Mouse (Mus musculus) urinary bladder, postnatal 25 days (tissue): Measurements from ENCODE around the gene Dad1.

Experiments used
- DNase-seq: peaks from one replicate; pipeline ENCODE4 v3.0.0; 2022; ENCODE audit warnings: low spot score

Dad1 gene

GRCm38 (mm10) chr14:54205904-54206303, 48.0 kb downstream of the Dad1 start:
- DNase-seq = no peak

DNA sequence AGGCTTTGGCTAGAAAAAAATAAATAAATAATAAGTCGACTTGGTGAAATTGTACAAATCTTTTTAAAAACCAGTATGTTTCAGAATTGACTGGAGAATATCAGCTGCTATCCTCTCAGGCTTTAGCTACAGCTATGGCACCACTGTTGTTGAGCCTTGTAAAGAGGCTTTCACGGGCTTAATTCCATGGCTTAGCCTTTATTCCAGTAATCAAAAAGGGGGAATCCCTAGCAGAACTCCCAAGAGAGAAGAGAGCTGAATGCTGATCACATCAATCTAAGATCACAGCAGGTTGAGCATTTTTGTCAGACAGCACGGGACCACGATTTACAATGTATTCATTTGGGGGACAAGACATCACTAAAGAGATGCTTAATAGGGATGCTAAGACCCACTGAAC, 49.1 kb downstream of the Dad1 start:
- DNase-seq = no peak

GRCm38 (mm10) chr14:54204311-54204710, 49.6 kb downstream of the Dad1 start:
- no peak for DNase-seq

GRCm38 (mm10) chr14:54203776-54204175, 50.1 kb downstream of the Dad1 start:
- DNase-seq = no peak

DNA sequence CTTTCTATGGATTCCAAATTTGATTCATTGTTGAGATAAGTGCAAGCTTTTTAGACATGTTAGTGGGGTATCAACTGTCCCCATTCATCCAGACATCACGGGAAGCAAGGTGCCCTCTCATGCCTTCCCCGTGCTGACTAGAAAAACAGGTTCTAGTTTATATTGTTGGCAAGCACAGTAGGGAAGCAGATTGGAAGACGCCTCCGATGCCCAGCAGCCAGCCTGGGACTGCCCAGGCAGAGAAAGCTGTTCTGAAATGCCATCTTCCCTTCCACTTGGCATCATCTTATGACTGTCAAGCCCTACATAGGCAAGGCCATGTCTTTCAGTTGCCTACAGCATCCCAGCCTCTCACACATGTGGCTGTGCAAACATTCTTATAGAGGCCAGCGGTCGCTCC, 50.7 kb downstream of the Dad1 start:
- DNase-seq = no peak

GRCm38 (mm10) chr14:54200363-54200762, 53.5 kb downstream of the Dad1 start:
- no peak for DNase-seq

DNA sequence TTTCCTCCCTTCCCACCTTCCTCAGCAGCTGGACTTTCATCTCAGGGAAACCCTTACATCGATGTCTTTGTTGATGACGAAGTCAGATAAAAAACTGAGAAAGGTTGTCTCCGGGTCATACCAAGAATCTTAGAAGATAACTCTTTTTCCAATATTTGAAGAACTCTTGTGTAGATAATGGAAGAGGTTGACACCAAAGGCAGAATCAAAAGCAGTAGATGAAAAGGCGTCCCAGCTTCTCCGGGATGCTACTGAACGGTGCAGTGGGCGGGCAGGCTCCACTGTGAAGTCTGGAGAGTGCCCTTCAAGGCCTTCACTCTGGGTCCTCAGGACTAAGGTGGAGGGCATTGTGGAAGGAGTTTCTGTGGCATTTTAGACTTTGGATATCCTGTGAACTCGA, 54.2 kb downstream of the Dad1 start:
- DNase-seq = no peak

GRCm38 (mm10) chr14:54197740-54198139, 56.2 kb downstream of the Dad1 start:
- no peak for DNase-seq

- DNase-seq = no peak
Measured at GRCm38 (mm10) chr14:54195838-54196423, 58.0 kb downstream of the Dad1 start.

- no peak for DNase-seq
Measured at GRCm38 (mm10) chr14:54193354-54194133, 60.4 kb downstream of the Dad1 start.

DNA sequence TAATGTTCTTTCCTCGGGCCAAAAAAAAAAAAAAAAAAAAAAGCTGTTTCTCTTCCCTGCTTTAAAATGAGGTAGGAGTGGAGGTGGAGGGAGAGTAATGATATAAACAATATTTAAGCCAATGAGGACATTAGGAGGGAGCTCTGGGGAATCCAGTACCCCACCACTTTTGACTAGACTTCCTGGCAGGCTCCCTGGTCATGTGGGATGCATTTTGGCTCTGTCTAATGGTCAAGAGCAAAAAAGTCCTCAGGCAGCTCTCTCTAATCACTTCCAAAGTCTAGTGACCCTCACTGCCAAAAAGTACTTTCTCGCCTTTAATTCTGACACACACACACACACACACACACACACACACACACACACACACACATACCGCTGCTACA, 61.4 kb downstream of the Dad1 start:
- no peak for DNase-seq

DNA sequence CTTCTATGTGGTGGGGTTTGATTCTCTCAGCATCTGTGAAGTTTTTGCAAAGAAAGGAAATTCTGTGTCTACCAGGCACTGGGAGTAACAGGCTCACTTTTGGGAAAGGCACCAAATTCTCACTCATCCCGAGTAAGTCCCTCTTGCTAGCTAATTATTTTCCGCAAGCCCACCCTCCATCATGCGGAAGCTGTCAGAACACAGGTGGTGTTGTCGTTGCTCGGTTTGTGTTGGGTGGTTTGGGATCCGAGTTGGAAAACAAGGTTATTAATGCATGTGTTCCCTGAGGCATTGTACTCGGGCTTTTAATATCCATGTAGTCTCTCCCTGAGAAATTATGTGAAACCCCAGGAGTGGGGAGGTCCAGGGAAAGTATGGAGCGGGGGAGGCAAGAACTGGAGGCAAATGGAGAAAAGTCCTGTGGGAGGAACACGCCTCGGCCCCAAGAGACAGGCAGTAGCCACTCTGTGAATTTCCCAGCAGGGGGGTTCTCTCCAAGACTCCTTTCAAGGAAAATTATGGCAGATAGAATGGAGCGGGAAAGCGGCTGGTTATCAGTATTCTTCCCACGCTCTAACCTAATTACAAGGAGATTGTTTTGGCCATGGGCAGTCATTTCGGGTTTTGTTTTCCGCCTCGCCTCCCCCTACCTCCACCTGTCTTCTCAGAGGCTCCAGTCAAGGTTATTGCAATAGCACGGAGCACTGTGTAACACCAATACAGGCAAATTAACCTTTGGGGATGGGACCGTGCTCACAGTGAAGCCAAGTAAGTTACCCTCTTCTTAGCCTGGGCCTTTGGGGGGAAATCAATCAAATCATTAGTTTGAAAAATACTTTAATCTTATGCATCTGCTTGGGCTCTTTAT, 62.1 kb downstream of the Dad1 start:
- no peak for DNase-seq

DNA sequence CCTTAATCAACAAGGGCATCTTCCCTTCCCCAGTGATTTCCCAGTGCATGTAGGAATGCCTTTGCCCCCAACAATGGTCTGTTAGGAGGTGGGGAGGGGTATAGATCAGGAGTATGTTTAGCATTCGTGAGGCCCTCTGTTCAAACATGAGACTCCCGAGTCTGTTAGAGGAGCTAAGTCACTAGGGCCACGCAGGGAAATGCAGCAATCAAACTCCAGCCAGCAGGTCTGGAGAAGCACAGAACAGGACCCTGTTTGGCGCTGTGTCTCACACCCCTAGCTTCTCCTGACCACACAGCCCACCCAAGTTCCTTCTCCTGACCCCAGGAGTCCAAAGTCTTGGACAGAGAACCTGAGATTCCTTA, 62.9 kb downstream of the Dad1 start:
- DNase-seq = no peak

- no peak for DNase-seq
Measured at GRCm38 (mm10) chr14:54190305-54191025, 63.4 kb downstream of the Dad1 start.

GRCm38 (mm10) chr14:54189255-54189654, 64.6 kb downstream of the Dad1 start:
- DNase-seq = no peak

DNA sequence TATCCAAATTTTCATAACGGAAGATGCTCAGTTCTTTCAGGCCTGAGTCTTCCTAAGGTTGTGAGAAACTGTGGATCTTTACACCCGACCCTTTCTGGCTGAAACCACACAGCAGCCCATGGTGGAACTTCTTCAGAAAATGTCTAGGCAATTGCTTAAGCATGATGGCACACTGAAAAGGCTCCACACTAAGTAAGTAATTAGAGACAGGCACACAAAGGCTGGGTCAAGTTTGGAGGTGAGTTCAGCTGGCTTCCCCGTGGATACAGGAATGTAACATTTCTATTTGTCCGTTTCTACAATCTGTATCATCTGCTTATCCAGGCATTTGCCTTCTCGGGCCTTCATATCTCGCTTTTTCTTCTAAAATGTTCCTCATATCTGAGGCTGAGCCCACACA, 66.7 kb downstream of the Dad1 start:
- DNase-seq = no peak
